Mouse (Mus musculus) natural killer cell, adult 2 months (primary cell): ENCODE results near the gene Vmn2r67.
"Not testable (repeated sequence)": the region's sequence is repeated elsewhere in the genome, so short reads cannot be mapped to it uniquely, and the experiment has no call there.

Experiments used
- DNase-seq, 2 experiments: peaks; one replicate each; pipeline ENCODE4 v3.0.0; 2022; ENCODE audit warnings: low spot score in 2 of 2

Gene Vmn2r67

DNA sequence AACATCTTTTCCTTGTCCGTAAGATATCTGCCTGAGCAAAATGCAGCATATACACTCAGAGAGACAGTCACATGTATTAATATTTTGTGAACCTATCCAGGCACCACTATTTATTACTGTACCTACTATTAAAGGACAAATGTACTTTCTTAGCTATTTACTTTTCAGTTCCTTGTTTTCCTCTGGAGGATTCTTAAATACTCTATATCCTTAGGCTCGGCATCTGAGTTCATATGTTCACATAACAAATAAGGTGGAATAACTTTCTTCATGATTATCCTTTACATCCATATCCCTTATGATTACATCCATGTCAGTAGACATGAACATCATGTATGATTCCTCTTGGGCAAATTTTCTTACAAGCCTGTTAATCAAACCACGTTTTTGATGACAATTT lies at the start of gene Vmn2r67:
Vmn2r67 (minus strand) TSS at position 101 of the 400 bp plus-strand sequence.
- DNase-seq = no peak

GRCm38 (mm10) chr7:85104531-85104930 lies 51.3 kb downstream of the Vmn2r67 start:
- not testable (repeated sequence) for DNase-seq
